Mouse (Mus musculus): ENCODE measurements around the gene Rsbn1l.
A peak's percentile ranks its signal among the peaks of the same experiment; 100 is the strongest.

The Rsbn1l gene

GRCm38 (mm10) chr5:20897446-20898167, 58.6 kb downstream of the Rsbn1l start:
- no peak for DNase-seq (ENCODE audit: low spot score)

DNA sequence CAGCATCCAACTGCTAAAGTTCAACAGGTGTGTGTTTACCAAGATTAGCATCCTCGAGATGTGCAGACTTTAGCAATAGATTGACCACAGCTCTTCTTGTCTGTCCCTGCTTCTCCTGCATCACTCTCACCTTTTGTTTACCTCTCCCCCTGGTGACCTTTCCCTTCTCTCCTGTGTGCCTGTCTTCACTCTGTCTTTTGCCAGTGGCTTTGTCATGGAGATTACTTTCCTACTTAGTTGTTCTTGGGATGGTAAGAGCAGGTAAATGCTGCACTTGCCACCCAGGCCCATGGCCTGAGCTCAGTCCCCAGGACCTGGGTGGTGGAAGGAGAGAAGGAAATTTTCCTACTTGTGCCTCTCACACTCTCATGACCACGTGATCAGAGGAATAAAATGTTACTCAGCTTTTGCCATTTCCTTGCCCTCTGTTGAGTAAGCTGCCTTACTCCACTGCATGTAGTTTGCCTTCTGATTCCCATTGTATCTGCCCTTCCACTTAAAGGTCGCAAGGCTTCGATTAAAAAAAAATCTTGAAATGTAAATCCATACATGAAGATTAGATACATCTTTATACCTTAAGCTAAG, 72.1 kb downstream of the Rsbn1l start:
- DNase-seq (ENCODE audit: low spot score) = no peak

DNA sequence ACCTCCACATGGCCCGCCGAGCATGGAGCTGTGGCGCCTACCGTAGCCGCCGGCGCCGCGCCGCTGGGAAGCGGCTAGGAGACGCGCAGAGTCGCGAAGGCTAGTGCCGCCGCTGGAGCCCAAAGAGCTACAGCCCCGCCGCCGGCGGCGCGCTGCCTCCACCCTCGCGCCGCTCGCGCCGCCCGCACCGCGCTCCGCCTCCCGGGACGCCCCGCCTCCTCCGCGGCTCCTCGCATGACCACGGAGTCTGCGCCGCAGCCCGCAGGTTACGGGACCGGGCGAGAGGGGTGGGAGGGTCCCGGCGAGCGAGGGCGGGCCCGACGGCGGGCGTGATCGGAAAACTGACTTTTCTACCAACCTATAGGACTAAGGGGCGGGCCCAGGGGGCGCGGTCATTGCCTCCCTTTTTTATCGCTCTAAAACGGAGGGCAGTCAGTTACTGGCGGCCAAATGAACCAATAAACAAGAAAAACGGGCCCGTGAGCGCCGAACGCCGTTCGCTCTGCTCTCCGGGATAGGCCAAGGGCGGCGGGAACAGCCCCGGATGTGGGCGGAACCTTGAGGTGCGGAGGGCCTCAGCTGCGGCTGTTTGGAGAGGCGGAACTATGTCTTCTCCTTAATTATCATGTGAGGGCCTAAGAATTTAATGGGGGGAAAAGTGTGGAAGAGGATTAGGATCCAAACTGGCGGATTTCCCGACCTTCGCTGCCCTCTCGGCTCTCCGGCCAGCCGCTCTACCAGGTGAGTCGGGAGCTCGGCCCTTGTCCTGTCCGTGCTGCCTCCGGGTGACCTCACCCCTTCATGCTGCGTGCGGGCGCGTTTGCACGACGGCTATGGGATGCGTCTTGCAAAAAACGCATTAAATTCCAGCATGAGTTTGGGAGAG, 74.0 kb downstream of the Rsbn1l start, which contains the start of the genes Phtf2 and Tmem60:
Gene Phtf2 (minus strand): TSS at position 210 of the 886 bp plus-strand sequence.
Gene Tmem60 (plus strand): TSS at position 277 of the 886 bp plus-strand sequence.
- DNase-seq (ENCODE audit: low spot score) = peak; percentile 92

- DNase-seq (ENCODE audit: low spot score) = peak; percentile 16
Observed at GRCm38 (mm10) chr5:20880797-20881775, 75.1 kb downstream of the Rsbn1l start.

- no peak for DNase-seq (ENCODE audit: low spot score)
Observed at GRCm38 (mm10) chr5:20880386-20880785, 75.8 kb downstream of the Rsbn1l start.

DNA sequence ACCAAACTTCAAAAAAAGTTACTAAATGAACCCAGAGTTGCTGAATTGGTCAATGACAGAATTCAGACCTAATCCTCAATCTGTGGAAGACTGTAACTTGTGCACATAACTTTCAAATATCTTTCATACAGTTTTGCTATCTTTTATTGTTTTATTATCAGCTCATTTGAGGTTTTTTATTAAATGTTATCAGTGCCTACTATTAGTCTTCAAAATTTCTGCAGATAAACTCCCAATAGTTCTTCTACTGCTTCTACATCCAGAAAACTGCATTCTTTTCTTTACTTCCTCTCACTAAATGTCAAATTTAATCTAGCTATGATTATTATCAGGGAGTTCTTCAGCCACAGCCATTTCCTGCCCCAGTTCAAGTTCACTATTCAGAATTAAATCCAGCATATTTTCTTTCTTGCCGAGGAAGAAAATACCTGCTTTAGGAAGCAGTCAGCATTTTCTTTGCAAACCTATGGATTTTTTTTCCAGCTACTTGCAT, 79.2 kb downstream of the Rsbn1l start:
- no peak for DNase-seq (ENCODE audit: low spot score)

DNA sequence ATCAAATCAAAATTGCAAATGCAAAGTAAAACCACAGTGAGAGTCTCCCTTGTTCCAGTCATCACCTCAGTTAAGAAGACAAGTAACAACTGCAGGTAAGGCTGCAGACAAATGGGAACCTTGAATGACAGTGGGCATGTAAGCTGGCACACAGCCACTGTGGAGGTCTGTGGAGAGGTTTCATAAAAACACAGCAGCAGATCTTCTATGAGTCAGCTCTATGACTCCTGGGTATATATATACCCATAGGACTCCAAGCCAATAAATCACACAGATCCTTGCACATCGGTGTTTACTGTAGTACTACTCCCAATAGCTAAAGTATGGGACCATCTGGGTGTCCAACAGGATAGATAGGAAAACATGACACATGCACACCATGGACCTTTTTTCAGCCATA, 83.1 kb downstream of the Rsbn1l start:
- no peak for DNase-seq (ENCODE audit: low spot score)

GRCm38 (mm10) chr5:20865193-20865755, 90.9 kb downstream of the Rsbn1l start:
- DNase-seq (ENCODE audit: low spot score) = no peak

GRCm38 (mm10) chr5:20864216-20864969, 91.8 kb downstream of the Rsbn1l start:
- DNase-seq (ENCODE audit: low spot score) = no peak

DNA sequence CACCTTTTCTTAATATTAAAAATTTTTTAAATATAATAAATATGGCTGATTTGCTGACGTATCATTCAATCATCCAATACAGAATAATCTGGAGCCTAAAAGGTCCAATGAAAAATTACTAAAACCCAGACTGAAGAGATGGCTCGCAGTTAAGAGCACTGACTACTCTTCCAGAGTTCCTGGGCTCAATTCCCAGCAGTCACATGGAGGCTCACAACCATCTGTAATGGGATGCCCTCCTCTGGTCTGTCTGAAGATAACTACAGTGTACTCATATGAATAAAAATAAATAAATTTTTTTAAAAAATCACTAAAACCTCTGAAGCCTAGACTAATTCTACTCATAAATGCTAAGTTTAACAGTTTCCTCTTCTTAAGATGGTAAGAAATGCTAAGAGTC, 94.3 kb downstream of the Rsbn1l start:
- no peak for DNase-seq (ENCODE audit: low spot score)

DNA sequence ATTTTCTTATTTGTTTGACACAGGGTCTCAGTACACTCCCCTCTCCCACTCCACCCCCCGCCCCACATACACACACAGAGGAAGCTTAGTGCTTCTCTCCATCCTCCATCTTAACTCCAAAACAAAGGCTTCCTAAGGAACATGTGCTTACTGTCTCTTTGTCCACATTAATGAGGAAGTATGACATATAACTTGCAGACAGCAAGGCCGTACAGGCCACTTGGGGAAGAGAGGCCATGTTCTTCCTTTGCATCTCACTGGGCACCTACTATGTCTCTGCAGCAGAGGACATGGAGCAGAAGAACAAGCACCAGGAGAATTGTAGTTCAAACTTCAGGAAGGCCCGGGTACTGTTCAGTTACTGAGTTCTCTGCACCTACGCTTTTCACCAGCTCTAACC, 95.6 kb downstream of the Rsbn1l start:
- DNase-seq (ENCODE audit: low spot score) = no peak

DNA sequence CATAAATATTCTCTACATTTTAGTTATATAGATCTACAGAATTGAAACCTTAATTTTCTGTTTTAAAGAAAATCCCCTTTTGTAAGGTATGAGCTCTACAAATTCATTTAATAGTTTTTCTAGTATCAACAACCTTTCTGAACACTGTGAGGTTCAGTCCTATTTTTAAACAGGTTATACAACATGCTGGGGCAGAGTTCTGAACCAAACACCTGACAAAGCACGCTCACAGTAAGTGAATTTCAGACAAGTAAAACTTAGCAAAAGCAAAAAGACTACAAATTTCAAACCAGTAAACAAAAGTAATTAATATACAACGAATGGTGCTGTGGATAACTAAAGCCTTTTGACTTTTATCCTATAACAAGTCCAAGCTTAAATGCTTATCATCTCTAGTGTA, 97.8 kb downstream of the Rsbn1l start:
- no peak for DNase-seq (ENCODE audit: low spot score)

- no peak for DNase-seq (ENCODE audit: low spot score)
Observed at GRCm38 (mm10) chr5:20855066-20855465, 101.1 kb downstream of the Rsbn1l start.

DNA sequence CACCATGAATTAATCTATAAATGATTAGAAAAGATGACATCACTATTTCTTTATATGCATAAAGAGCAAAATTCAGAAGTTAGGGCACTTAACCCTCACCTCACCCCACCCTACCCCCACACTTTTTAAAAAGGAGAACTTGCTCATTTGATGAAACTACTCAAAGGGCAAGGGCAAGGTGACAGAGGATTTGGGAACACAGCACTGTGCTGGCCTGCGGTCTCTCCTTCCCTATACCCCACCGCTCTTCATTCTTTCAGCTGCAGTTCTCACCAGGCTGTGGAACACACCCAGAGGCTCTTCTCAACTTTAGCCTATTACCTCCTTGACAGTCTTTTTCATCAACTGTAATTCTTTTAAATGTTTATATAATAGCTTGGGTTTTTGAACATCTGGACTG, 109.2 kb downstream of the Rsbn1l start:
- no peak for DNase-seq (ENCODE audit: low spot score)

GRCm38 (mm10) chr5:20843816-20844215, 112.4 kb downstream of the Rsbn1l start:
- no peak for DNase-seq (ENCODE audit: low spot score)

DNA sequence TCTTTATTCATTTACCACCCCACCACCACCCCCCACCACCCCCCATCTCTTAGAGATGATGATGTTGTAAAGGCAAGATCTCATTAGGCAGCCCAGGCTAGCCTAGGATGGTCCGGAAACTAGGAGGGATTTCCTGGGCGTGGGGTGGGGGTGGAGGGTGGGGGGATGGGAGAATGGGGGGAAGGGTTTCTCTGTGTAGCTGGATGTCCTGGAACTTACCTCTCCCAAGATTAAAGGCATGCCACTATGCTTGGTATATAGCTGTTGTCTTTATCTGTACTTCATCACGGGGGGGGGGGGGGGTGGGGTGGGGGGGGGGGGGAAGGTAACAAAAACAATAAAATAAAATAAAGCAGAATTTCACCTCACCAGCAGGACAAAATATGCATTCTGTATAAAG, 112.8 kb downstream of the Rsbn1l start:
- no peak for DNase-seq (ENCODE audit: low spot score)
